Mouse (Mus musculus) liver, embryonic 16.5 days (tissue): ENCODE results near the gene Copz2. TPM values are rescaled to one million over a fixed set of nuclear protein-coding genes. Genes with fewer than 3 reads are reported as not detected.

Source experiments
- ATAC-seq: fragments of 200-750 bp; cut with Nextera tagmentation; 2 replicates; pipeline ENCODE4 v1.8.0; 2017; ENCODE audit warnings: low read depth, mild to moderate bottlenecking, moderate number of reproducible peaks, moderate library complexity
- H3K27ac ChIP-seq: fragments of 300-500 bp; sonication (generic); 2 replicates; pipeline ENCODE4 v1.5.1; 2014; ENCODE audit warnings: mild to moderate bottlenecking, low read length
- H3K27me3 ChIP-seq: fragments of 300-500 bp; sonication (generic); 2 replicates; pipeline ENCODE4 v1.6.1; 2014; ENCODE audit warnings: low read depth, low read length, mixed read lengths; ENCODE audit not compliant: control insufficient read depth, insufficient read depth
- H3K36me3 ChIP-seq: fragments of 300-500 bp; sonication (generic); 2 replicates; pipeline ENCODE4 v1.6.1; 2014; ENCODE audit warnings: mild to moderate bottlenecking; ENCODE audit not compliant: control insufficient read depth, insufficient read depth
- H3K4me1 ChIP-seq: fragments of 300-500 bp; sonication (generic); 2 replicates; pipeline ENCODE4 v1.6.1; 2014; ENCODE audit warnings: low read depth, low read length, mixed read lengths; ENCODE audit not compliant: control insufficient read depth
- H3K4me2 ChIP-seq: fragments of 300-500 bp; sonication (generic); 2 replicates; pipeline ENCODE4 v1.6.1; 2014; ENCODE audit warnings: low read depth, low read length, mixed read lengths
- H3K4me3 ChIP-seq: fragments of 300-500 bp; sonication (generic); 2 replicates; pipeline ENCODE4 v1.5.1; 2014; ENCODE audit warnings: low read depth, mild to moderate bottlenecking, low read length
- H3K9ac ChIP-seq: fragments of 300-500 bp; sonication (generic); 2 replicates; pipeline ENCODE4 v1.6.1; 2014; ENCODE audit warnings: low read depth, low read length
- H3K9me3 ChIP-seq: fragments of 300-500 bp; sonication (generic); replicated peaks from 2 replicates; pipeline ENCODE4 v1.6.1; 2016; ENCODE audit warnings: low read length; ENCODE audit not compliant: control insufficient read depth
- WGBS: fragments of 180-500 bp; shearing (Covaris S2); extraction: QIAGEN DNeasy Blood & Tissue Kit; methylation state at CpG from one replicate; pipeline ENCODE4 v1.1.7; 2014; ENCODE audit not compliant: insufficient replicate concordance; 5-methylcytosine and 5-hydroxymethylcytosine counted together
- polyA plus RNA-seq: library from polyadenylated mRNA; unstranded; fragments of >200 nt; fragmentation: Nextera tagmentation; extraction: Ambion mirVana; gene quantifications from 2 replicates; pipeline ENCODE4 v1.2.1, GENCODE M21; 2015

Gene Copz2
- polyA plus RNA-seq, 1 experiment from 2014 or later = 25.7 TPM

DNA sequence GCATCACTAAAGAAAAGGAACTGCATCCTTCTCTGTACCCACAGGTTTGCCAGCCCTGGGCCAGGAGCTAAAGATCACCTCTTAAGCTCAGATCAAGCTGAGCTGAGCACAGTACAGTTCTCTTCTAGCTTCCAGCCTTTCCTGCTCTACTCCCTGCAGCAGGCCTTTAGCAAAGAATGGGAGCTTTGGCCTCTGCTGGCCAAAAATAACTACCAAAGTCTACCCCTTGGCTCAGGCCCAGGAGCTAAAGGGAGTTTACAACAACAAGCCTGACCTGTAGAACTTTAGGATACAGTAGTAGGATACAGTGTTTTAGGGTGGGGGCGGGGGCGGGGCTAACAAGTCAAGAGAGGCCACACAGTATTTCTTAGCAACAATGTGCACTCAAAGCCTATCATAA lies 23.2 kb upstream of the Copz2 start:
- Histone ChIP-seq H3K4me3 (0 out of 2 replicates have a peak overlapping the region, but pooled peaks have one; percentile 1), H3K27ac (peak overlapping the region; percentile 1; the same call in 1 of the 2 replicates), H3K36me3 (peaks cover 10% of the 10 kb centered on the region), H3K4me2 (peak overlapping the region; percentile 24; the same call in 1 of the 2 replicates), H3K4me1 (peaks cover 72% of the 10 kb centered on the region), H3K9ac (no peak overlapping the region), H3K9me3 (no peaks in the 10 kb centered on the region), H3K27me3 (no peaks in the 10 kb centered on the region)
- ATAC-seq = no peak
- 65% methylated on average over 2 of the region's 2 CpGs for WGBS

GRCm38 (mm10) chr11:96827062-96827581 lies 22.5 kb upstream of the Copz2 start:
- no peak for ATAC-seq
- Histone ChIP-seq H3K9ac (peak overlapping the region; percentile 25; the same call in 1 of the 2 replicates), H3K27ac (no peak overlapping the region; the same call in 1 of the 2 replicates), H3K4me3 (no peak overlapping the region), H3K36me3 (peaks cover 5% of the 10 kb centered on the region), H3K4me2 (peak overlapping the region; percentile 22; the same call in 1 of the 2 replicates), H3K4me1 (peaks cover 72% of the 10 kb centered on the region), H3K9me3 (no peaks in the 10 kb centered on the region), H3K27me3 (no peaks in the 10 kb centered on the region)
- WGBS = 88% methylated on average over 12 of the region's 12 CpGs

GRCm38 (mm10) chr11:96827917-96828316 lies 21.8 kb upstream of the Copz2 start:
- no peak for ATAC-seq
- Histone ChIP-seq H3K27ac (no peak overlapping the region; the same call in 1 of the 2 replicates), H3K4me2 (peak overlapping the region; percentile 29), H3K4me3 (peak overlapping the region; percentile 12; the same call in 1 of the 2 replicates), H3K27me3 (no peaks in the 10 kb centered on the region), H3K9ac (0 out of 2 replicates have a peak overlapping the region, but pooled peaks have one; percentile 21), H3K9me3 (no peaks in the 10 kb centered on the region), H3K4me1 (peaks cover 65% of the 10 kb centered on the region), H3K36me3 (peaks cover 5% of the 10 kb centered on the region)
- 72% methylated on average over 9 of the region's 9 CpGs for WGBS

DNA sequence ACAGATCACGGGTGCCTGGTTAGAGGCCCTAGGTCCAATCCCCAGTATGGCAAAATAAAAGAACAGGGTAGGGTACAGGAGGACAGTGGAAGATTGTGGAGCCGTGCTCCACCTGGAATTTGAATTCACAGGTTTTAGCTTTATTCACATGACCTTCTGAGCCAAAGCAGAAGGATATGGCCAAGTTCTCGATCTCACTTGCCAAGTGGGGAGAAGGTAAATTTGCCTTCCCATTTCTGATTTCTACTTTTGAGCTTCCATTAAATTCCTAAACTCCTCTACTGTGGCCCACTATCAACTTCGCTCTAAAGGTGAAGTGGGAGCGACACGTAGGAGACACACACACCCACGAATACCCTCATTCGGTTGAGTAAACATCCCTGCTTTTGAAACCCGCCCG lies 20.8 kb upstream of the Copz2 start:
- WGBS = 10% methylated on average over 10 of the region's 10 CpGs
- Histone ChIP-seq H3K36me3 (peaks cover 5% of the 10 kb centered on the region), H3K4me3 (peak overlapping the region; percentile 99), H3K27ac (peak overlapping the region; percentile 99), H3K4me1 (peaks cover 55% of the 10 kb centered on the region), H3K9ac (peak overlapping the region; percentile 97), H3K4me2 (peak overlapping the region; percentile 72), H3K9me3 (no peaks in the 10 kb centered on the region), H3K27me3 (no peaks in the 10 kb centered on the region)
- no peak for ATAC-seq

- ATAC-seq = peak; percentile 83
- Histone ChIP-seq H3K4me2 (peak overlapping the region; percentile 72), H3K4me3 (peak overlapping the region; percentile 99), H3K4me1 (peaks cover 50% of the 10 kb centered on the region), H3K9ac (peak overlapping the region; percentile 97), H3K9me3 (no peaks in the 10 kb centered on the region), H3K36me3 (peaks cover 5% of the 10 kb centered on the region), H3K27me3 (no peaks in the 10 kb centered on the region), H3K27ac (peak overlapping the region; percentile 99)
- WGBS = under 1% methylated on average over 33 of the region's 33 CpGs
These were observed 20.3 kb upstream of the Copz2 start for GRCm38 (mm10) chr11:96829403-96829812.

DNA sequence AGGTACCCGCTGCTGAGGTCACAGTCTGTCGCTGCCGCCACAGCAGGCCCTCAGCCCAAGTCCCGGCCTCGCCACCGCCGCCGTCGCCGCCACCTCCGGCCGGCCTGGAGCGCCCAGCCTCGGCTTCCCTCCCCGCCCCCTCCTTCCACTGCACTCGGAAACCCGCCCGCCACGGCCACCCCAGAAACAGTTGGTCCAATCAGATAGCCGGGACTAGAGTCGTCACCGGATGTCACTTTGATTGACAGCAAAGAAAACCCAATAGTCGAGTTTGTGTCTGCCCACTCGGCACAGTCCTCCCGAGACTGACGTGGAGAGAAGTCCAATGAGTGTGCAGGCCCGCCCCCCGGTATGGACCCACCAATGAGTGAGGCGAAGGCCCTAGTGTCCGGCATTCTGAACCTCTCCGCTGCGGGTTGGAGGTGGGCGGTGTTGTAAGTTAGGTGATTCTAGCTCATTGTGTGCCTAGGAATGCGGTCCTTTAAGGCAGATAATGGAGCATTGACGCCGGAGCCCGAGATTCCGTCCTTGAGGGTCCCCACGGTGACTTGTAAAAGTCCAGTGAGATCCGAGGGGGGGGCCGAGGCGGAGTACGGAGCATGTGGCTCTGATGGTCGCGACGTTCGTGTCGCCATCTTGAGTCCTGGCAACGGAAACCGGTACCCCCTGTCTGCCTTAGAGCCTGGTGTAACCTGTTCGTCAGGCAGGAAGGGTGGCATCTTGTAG lies 19.7 kb upstream of the Copz2 start, which contains the start of gene Nfe2l1:
Nfe2l1 (minus strand) TSS at position 156 of the 726 bp plus-strand sequence.
- H3K27me3 ChIP-seq = no peaks in the 10 kb centered on the region
- H3K27ac ChIP-seq = peak within 1 kb of the TSS; percentile 99
- H3K36me3 ChIP-seq = peaks cover 5% of the 10 kb centered on the region
- WGBS = under 1% methylated on average over 51 of the region's 51 CpGs
- ATAC-seq = peak; percentile 96
- peak within 1 kb of the TSS; percentile 84 for H3K4me2 ChIP-seq
- H3K4me1 ChIP-seq = peaks cover 44% of the 10 kb centered on the region
- peak within 1 kb of the TSS; percentile 97 for H3K9ac ChIP-seq
- H3K9me3 ChIP-seq = no peaks in the 10 kb centered on the region
- H3K4me3 ChIP-seq = peak within 1 kb of the TSS; percentile 99

GRCm38 (mm10) chr11:96830539-96831216 lies 19.0 kb upstream of the Copz2 start:
- Histone ChIP-seq H3K27me3 (no peaks in the 10 kb centered on the region), H3K36me3 (peaks cover 5% of the 10 kb centered on the region), H3K4me3 (peak overlapping the region; percentile 99), H3K27ac (peak overlapping the region; percentile 86), H3K9ac (peak overlapping the region; percentile 73), H3K4me2 (peak overlapping the region; percentile 84), H3K9me3 (no peaks in the 10 kb centered on the region), H3K4me1 (peaks cover 38% of the 10 kb centered on the region)
- 12% methylated on average over 13 of the region's 13 CpGs for WGBS
- no peak for ATAC-seq

GRCm38 (mm10) chr11:96831516-96831915 lies 18.2 kb upstream of the Copz2 start:
- H3K9me3 ChIP-seq = no peaks in the 10 kb centered on the region
- no peak for ATAC-seq
- no peak overlapping the region for H3K9ac ChIP-seq
- H3K27ac ChIP-seq = 0 out of 2 replicates have a peak overlapping the region, but pooled peaks have one; percentile 8
- no peaks in the 10 kb centered on the region for H3K27me3 ChIP-seq
- 62% methylated on average over 4 of the region's 4 CpGs for WGBS
- H3K4me3 ChIP-seq = no peak overlapping the region
- H3K4me1 ChIP-seq = peaks cover 30% of the 10 kb centered on the region
- no peak overlapping the region for H3K4me2 ChIP-seq
- peaks cover 5% of the 10 kb centered on the region for H3K36me3 ChIP-seq
